Mouse (Mus musculus) embryonic facial prominence, embryonic 13.5 days (tissue): ENCODE measurements around the gene Gm12166. TPM values are rescaled to one million over a fixed set of nuclear protein-coding genes. Genes with fewer than 3 reads are reported as not detected.

Experiments
- ATAC-seq: fragments of 200-750 bp; cut with Nextera tagmentation; 2 replicates; pipeline ENCODE4 v1.8.0; 2017; ENCODE audit warnings: low read depth; ENCODE audit not compliant: insufficient number of reproducible peaks, insufficient read depth, low FRiP score, low TSS enrichment
- H3K27ac ChIP-seq: fragments of 300-500 bp; sonication (generic); 2 replicates; pipeline ENCODE4 v1.5.1; 2015; ENCODE audit warnings: moderate library complexity, mild to moderate bottlenecking, inconsistent platforms
- H3K27me3 ChIP-seq: fragments of 300-500 bp; sonication (generic); 2 replicates; pipeline ENCODE4 v1.6.1; 2015; ENCODE audit warnings: mild to moderate bottlenecking, inconsistent platforms
- H3K36me3 ChIP-seq: fragments of 300-500 bp; sonication (generic); 2 replicates; pipeline ENCODE4 v1.6.1; 2015; ENCODE audit warnings: mild to moderate bottlenecking, inconsistent platforms
- H3K4me1 ChIP-seq: fragments of 300-500 bp; sonication (generic); 2 replicates; pipeline ENCODE4 v1.6.1; 2015; ENCODE audit warnings: inconsistent platforms
- H3K4me2 ChIP-seq: fragments of 300-500 bp; sonication (generic); 2 replicates; pipeline ENCODE4 v1.6.1; 2015; ENCODE audit warnings: moderate library complexity, mild to moderate bottlenecking, inconsistent platforms
- H3K4me3 ChIP-seq: fragments of 300-500 bp; sonication (generic); 2 replicates; pipeline ENCODE4 v1.5.1; 2015; ENCODE audit warnings: mild to moderate bottlenecking, inconsistent platforms
- H3K9ac ChIP-seq: fragments of 300-500 bp; sonication (generic); 2 replicates; pipeline ENCODE4 v1.6.1; 2015; ENCODE audit warnings: mild to moderate bottlenecking, inconsistent platforms
- H3K9me3 ChIP-seq: fragments of 300-500 bp; sonication (generic); 2 replicates; pipeline ENCODE4 v1.6.1; 2016; ENCODE audit warnings: inconsistent platforms
- WGBS: fragments of 180-500 bp; shearing (Covaris S2); methylation state at CpG from one replicate; pipeline ENCODE4 v1.1.7; 2015; ENCODE audit warnings: mixed read lengths; 5-methylcytosine and 5-hydroxymethylcytosine counted together
- polyA plus RNA-seq: library from polyadenylated mRNA; unstranded; fragments of >200 nt; fragmentation: Nextera tagmentation; extraction: Ambion mirVana; gene quantifications from 2 replicates; pipeline ENCODE4 v1.2.1, GENCODE M21; 2015

Gene Gm12166
- polyA plus RNA-seq, 1 experiment from 2014 or later, result 3.1 TPM

- WGBS, result 48% methylated on average over 8 of the region's 8 CpGs
Measured at GRCm38 (mm10) chr11:46072466-46073060, 20.4 kb upstream of the Gm12166 start.

DNA sequence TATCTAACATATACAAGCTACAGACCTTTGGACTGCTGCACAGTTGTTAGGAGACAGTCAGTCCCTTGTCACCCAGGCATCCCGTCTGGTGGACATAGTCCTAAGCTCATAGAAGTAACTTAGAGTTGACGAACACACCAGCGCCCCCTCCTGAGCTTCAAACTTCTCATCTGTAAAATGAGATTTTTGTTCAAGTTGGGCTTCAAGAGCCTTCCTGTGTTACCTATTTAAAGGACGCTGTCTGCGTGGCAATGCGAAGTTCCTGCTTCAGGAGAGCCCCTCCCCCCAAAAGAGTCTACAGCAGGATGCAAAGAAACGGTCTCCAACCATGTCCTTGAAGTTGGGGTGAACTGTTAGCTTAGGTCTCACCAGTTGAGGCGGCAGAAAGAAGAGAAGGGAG is 18.7 kb upstream of the Gm12166 start:
- no peak for ATAC-seq
- Histone ChIP-seq H3K9me3 (no peaks in the 10 kb centered on the region), H3K36me3 (peaks cover 12% of the 10 kb centered on the region; the same call in 1 of the 2 replicates), H3K9ac (no peak overlapping the region), H3K4me1 (peaks cover 57% of the 10 kb centered on the region), H3K27ac (peak overlapping the region; percentile 16; the same call in 1 of the 2 replicates), H3K4me3 (no peak overlapping the region), H3K27me3 (no peaks in the 10 kb centered on the region), H3K4me2 (no peak overlapping the region)
- WGBS, result 57% methylated on average over 8 of the region's 8 CpGs

More at GRCm38 (mm10) chr11:46072466-46073060, 20.4 kb upstream of the Gm12166 start:
- H3K9me3 ChIP-seq, result no peaks in the 10 kb centered on the region
- H3K27ac ChIP-seq, result peak overlapping the region; percentile 62; the same call in 1 of the 2 replicates
- no peak overlapping the region for H3K4me2 ChIP-seq
- H3K4me3 ChIP-seq, result no peak overlapping the region
- no peaks in the 10 kb centered on the region for H3K27me3 ChIP-seq
- H3K4me1 ChIP-seq, result peaks cover 51% of the 10 kb centered on the region
- ATAC-seq, result no peak
- peaks cover 9% of the 10 kb centered on the region for H3K36me3 ChIP-seq
- H3K9ac ChIP-seq, result no peak overlapping the region

DNA sequence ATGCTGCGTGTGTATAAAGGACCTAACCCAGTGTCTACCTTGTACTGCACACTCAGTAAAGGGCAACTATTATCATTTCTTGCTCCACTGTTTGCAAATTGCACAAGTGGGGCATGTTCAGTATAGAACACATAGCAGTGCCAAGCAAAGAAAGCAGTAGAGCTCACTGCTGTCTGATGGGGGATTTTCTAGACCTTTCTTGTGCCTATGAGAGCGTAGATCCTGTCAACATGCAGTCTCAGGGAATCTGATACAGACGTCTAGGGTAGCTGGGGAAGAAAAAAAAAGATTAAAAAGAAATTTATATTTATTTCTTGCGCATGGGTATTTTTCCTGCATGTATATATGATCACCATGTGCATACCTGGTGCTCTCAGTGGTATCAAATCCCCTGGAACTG is 18.0 kb upstream of the Gm12166 start:
- H3K4me3 ChIP-seq, result no peak overlapping the region
- peaks cover 15% of the 10 kb centered on the region; the same call in 1 of the 2 replicates for H3K36me3 ChIP-seq
- 75% methylated on average over 4 of the region's 4 CpGs for WGBS
- 0 out of 2 replicates have a peak overlapping the region, but pooled peaks have one; percentile 35 for H3K4me2 ChIP-seq
- ATAC-seq, result no peak
- no peaks in the 10 kb centered on the region for H3K9me3 ChIP-seq
- H3K27ac ChIP-seq, result peak overlapping the region; percentile 83
- no peaks in the 10 kb centered on the region for H3K27me3 ChIP-seq
- no peak overlapping the region for H3K9ac ChIP-seq
- H3K4me1 ChIP-seq, result peaks cover 63% of the 10 kb centered on the region

GRCm38 (mm10) chr11:46069408-46070003 is 17.4 kb upstream of the Gm12166 start:
- 22% methylated on average over 17 of the region's 17 CpGs for WGBS
- Histone ChIP-seq H3K4me3 (no peak overlapping the region), H3K36me3 (peaks cover 19% of the 10 kb centered on the region; the same call in 1 of the 2 replicates), H3K9ac (no peak overlapping the region), H3K27me3 (no peaks in the 10 kb centered on the region), H3K4me2 (peak overlapping the region; percentile 35), H3K27ac (peak overlapping the region; percentile 83), H3K9me3 (no peaks in the 10 kb centered on the region), H3K4me1 (peaks cover 69% of the 10 kb centered on the region)
- ATAC-seq, result no peak

- ATAC-seq, result no peak
- peak overlapping the region; percentile 44; the same call in 1 of the 2 replicates for H3K9ac ChIP-seq
- H3K27ac ChIP-seq, result peak overlapping the region; percentile 83
- H3K36me3 ChIP-seq, result peaks cover 19% of the 10 kb centered on the region; the same call in 1 of the 2 replicates
- peaks cover 64% of the 10 kb centered on the region for H3K4me1 ChIP-seq
- H3K4me2 ChIP-seq, result no peak overlapping the region; the same call in 1 of the 2 replicates
- no peaks in the 10 kb centered on the region for H3K9me3 ChIP-seq
- no peaks in the 10 kb centered on the region for H3K27me3 ChIP-seq
- no peak overlapping the region for H3K4me3 ChIP-seq
- WGBS, result 29% methylated on average over 12 of the region's 12 CpGs
Measured at GRCm38 (mm10) chr11:46068756-46069407, 16.8 kb upstream of the Gm12166 start.

GRCm38 (mm10) chr11:46067371-46068060 is 15.4 kb upstream of the Gm12166 start:
- Histone ChIP-seq H3K4me1 (peaks cover 50% of the 10 kb centered on the region), H3K9me3 (no peaks in the 10 kb centered on the region), H3K9ac (no peak overlapping the region), H3K36me3 (peaks cover 19% of the 10 kb centered on the region; the same call in 1 of the 2 replicates), H3K4me2 (no peak overlapping the region), H3K27me3 (no peaks in the 10 kb centered on the region), H3K27ac (no peak overlapping the region), H3K4me3 (no peak overlapping the region)
- 88% methylated on average over 10 of the region's 10 CpGs for WGBS
- no peak for ATAC-seq

DNA sequence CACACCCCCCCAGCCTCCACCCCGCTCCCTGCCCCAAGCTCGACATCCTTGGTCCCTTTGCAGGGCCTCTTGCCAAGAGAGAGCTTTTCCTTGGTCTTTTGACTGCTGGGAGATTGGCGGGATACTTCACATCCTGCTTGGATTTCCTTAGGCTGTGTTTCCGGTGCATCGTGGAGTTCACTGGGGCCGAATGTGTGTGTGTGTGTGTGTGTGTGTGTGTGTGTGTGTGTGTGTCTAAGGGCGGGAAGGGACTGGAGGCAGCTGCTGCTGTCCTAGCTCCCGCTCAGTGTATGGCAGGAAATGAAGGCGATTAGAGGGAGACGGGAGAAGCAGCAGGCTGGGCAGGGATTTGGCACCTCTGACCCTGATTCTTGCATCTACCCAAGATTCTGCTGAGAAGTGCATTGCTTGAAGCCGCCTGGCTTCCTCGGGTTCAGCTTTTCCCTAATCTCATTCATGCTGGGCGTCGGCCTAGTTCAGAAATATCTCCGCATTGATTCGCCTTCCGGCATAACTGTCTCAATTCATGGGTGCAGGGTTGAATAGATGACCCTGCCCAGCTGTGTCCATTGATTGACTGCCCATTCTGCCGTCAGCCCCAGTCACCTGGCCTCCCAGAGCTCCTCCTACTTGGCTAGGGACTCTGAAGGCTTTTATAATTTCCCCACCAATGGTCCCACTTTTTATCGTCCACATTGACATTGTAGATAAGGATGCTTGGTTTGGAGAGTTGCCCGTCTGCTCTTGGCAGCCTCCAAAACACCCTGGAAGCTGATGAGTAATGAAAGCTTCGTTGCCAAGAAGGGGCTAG is 13.3 kb upstream of the Gm12166 start:
- Histone ChIP-seq H3K9ac (no peak overlapping the region), H3K9me3 (no peaks in the 10 kb centered on the region), H3K27ac (peak overlapping the region; percentile 33; the same call in 1 of the 2 replicates), H3K4me1 (peaks cover 36% of the 10 kb centered on the region), H3K4me2 (no peak overlapping the region), H3K27me3 (no peaks in the 10 kb centered on the region), H3K4me3 (no peak overlapping the region), H3K36me3 (peaks cover 24% of the 10 kb centered on the region; the same call in 1 of the 2 replicates)
- no peak for ATAC-seq
- 45% methylated on average over 20 of the region's 21 CpGs for WGBS

- no peak overlapping the region for H3K9ac ChIP-seq
Measured at GRCm38 (mm10) chr11:46064767-46065166, 12.6 kb upstream of the Gm12166 start.

DNA sequence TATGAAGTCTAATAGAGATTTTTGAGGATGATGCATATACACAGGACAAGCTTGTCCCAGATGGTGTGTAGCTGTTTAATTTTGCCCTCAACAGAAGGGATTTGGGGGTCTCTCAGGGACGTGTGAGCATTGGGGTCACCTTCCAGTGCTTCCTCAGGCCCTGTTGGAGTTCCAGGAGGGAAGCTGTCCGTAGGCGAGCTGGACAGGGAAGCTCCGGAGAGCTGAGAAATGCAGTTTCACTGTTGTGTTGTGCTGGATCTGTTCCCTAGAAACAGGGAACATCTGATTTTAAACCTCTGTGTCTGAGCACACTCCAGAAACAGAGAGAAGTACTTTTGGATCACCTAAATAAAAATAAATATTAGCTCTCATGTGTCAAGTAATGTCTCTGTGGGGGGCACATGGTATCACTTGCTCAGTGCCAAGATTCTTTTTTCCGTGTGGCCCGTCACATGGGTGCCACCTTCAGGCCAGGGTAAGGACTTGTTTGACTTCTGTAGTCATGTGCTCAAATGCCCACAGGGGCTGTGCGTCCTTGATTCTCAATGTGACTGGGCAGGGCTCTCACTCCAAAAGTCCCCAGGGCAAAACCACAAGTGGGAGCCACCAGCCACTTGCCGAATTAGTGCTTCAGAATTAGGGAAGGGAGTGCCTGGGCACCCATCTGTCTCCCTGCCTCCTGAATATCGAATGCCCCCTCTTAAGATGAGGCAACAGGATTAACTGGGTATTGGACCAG is 11.0 kb upstream of the Gm12166 start:
- H3K9me3 ChIP-seq, result no peaks in the 10 kb centered on the region
- H3K4me2 ChIP-seq, result no peak overlapping the region
- peak overlapping the region; percentile 44; the same call in 1 of the 2 replicates for H3K27ac ChIP-seq
- no peak overlapping the region for H3K9ac ChIP-seq
- peaks cover 19% of the 10 kb centered on the region for H3K4me1 ChIP-seq
- no peak overlapping the region for H3K4me3 ChIP-seq
- peaks cover 24% of the 10 kb centered on the region; the same call in 1 of the 2 replicates for H3K36me3 ChIP-seq
- no peaks in the 10 kb centered on the region for H3K27me3 ChIP-seq
- no peak for ATAC-seq
- 63% methylated on average over 9 of the region's 9 CpGs for WGBS

More at GRCm38 (mm10) chr11:46064767-46065166, 12.6 kb upstream of the Gm12166 start:
- Histone ChIP-seq H3K36me3 (peaks cover 24% of the 10 kb centered on the region; the same call in 1 of the 2 replicates), H3K4me1 (peaks cover 32% of the 10 kb centered on the region), H3K9me3 (no peaks in the 10 kb centered on the region), H3K4me2 (no peak overlapping the region), H3K4me3 (no peak overlapping the region), H3K27me3 (no peaks in the 10 kb centered on the region), H3K27ac (peak overlapping the region; percentile 28; the same call in 1 of the 2 replicates)
- no peak for ATAC-seq
- 48% methylated on average over 8 of the region's 8 CpGs for WGBS

GRCm38 (mm10) chr11:46062569-46062968 is 10.4 kb upstream of the Gm12166 start:
- Histone ChIP-seq H3K27ac (no peak overlapping the region), H3K9me3 (no peaks in the 10 kb centered on the region), H3K27me3 (no peaks in the 10 kb centered on the region), H3K9ac (no peak overlapping the region), H3K4me3 (no peak overlapping the region), H3K4me2 (no peak overlapping the region), H3K36me3 (peaks cover 24% of the 10 kb centered on the region; the same call in 1 of the 2 replicates), H3K4me1 (peaks cover 22% of the 10 kb centered on the region)
- WGBS, result 84% methylated on average over 4 of the region's 4 CpGs
- ATAC-seq, result no peak
